Mouse (Mus musculus): ENCODE measurements around the gene Retsat. TPM values are rescaled to one million over a fixed set of nuclear protein-coding genes. Genes with fewer than 3 reads are reported as not detected.
A peak's percentile ranks its signal among the peaks of the same experiment; 100 is the strongest.

Retsat gene
- polyA plus RNA-seq, 1 experiment from 2014 or later, result 25.2 TPM

DNA sequence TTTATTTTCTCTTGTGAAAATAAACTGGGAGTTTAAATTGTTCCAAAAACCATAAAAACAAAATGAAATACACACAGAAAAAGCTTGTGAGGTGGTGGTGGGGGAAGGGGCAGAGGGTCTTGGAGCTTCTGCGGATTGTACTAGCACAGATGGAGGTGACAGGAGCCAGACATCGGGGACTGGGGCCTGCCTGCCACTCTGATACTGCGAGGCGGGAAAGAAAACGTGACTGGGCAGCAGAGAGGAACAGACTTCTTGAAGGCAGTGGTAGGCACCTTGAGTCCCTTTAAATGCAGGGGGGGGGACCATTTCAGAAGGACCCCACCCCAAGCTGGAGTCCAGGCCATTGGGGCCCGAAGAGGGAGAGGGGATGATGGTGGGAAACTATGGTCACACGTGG, 28.1 kb downstream of the Retsat start:
- ATAC-seq (ENCODE audit: insufficient number of reproducible peaks, insufficient read depth, low FRiP score, low read depth), result no peak
- H3K9ac ChIP-seq (ENCODE audit: low read length), result no peak overlapping the region
- no peak overlapping the region for H3K4me2 ChIP-seq (ENCODE audit: low read length)
- H3K4me1 ChIP-seq (ENCODE audit: control insufficient read depth in 2 of 2, insufficient read depth in 2 of 2, low read length in 2 of 2), result no peaks in the 10 kb centered on the region
- 66% methylated on average over 7 of the region's 7 CpGs for WGBS
- H3K27ac ChIP-seq (replicated peaks in 1 of 2; ENCODE audit: control insufficient read depth in 1 of 2, insufficient read depth in 1 of 2, low read depth in 2 of 2, low read length in 2 of 2), result no peak overlapping the region
- no peaks in the 10 kb centered on the region for H3K9me3 ChIP-seq (ENCODE audit: control insufficient read depth, low read length)
- no peaks in the 10 kb centered on the region for H3K27me3 ChIP-seq (ENCODE audit: control insufficient read depth, insufficient read depth, low read length)
- H3K36me3 ChIP-seq (ENCODE audit: control insufficient read depth, insufficient read depth, low read length), result peaks cover 44% of the 10 kb centered on the region
- H3K4me3 ChIP-seq (ENCODE audit: control insufficient read depth in 1 of 2, insufficient read depth in 1 of 2, low read depth in 1 of 2, low read length in 2 of 2), result no peak overlapping the region

DNA sequence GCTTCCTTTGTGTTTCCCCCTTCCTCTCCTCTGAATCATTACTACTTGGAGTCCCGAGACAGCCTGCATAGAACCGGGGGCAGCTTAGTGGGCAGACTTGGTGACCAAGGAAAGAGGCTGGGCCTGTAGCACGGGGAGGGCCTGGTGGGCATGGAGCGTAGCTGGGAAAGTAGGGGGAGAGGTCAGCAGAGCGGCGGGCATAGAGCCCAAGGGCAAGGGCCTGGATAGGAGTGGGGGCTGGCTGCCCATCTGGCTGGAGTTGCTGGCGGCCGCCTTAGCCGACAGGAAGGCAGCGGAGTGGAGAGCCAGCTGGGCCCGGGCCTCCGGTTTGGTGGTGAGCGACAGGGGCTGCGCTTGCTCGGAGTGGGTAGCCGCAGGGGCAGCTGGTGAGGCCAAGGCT, 29.0 kb downstream of the Retsat start:
- Histone ChIP-seq H3K4me1 (ENCODE audit: control insufficient read depth in 2 of 2, insufficient read depth in 2 of 2, low read length in 2 of 2) (no peaks in the 10 kb centered on the region), H3K36me3 (ENCODE audit: control insufficient read depth, insufficient read depth, low read length) (peaks cover 52% of the 10 kb centered on the region), H3K4me2 (ENCODE audit: low read length) (no peak overlapping the region), H3K27me3 (ENCODE audit: control insufficient read depth, insufficient read depth, low read length) (no peaks in the 10 kb centered on the region), H3K9me3 (ENCODE audit: control insufficient read depth, low read length) (no peaks in the 10 kb centered on the region), H3K27ac (replicated peaks in 1 of 2; ENCODE audit: control insufficient read depth in 1 of 2, insufficient read depth in 1 of 2, low read depth in 2 of 2, low read length in 2 of 2) (no peak overlapping the region), H3K9ac (ENCODE audit: low read length) (no peak overlapping the region), H3K4me3 (ENCODE audit: control insufficient read depth in 1 of 2, insufficient read depth in 1 of 2, low read depth in 1 of 2, low read length in 2 of 2) (no peak overlapping the region)
- WGBS, result 92% methylated on average over 16 of the region's 16 CpGs
- ATAC-seq (ENCODE audit: insufficient number of reproducible peaks, insufficient read depth, low FRiP score, low read depth), result no peak

DNA sequence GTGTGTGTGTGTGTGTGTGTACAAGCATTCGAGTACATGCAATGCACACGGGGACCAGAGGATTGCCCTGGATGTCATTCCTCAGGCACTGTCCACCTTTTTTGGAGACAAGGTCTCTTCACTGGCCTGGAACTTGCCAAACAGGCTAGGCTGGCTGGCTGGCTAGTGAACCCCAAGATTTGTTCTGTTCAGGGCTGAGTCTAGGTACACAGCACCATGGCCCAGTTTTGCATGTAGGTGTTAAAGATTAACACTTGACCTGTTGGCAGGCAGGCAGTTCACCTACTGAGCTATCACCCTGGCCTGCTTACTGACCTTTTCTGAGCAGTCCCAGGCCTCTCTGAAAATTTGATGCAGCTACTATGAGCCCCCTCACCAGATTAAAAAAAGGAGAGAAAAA, 32.1 kb downstream of the Retsat start:
- WGBS, result 92% methylated on average over 2 of the region's 2 CpGs
- Histone ChIP-seq H3K27ac (replicated peaks in 1 of 2; ENCODE audit: control insufficient read depth in 1 of 2, insufficient read depth in 1 of 2, low read depth in 2 of 2, low read length in 2 of 2) (no peak overlapping the region), H3K4me2 (ENCODE audit: low read length) (no peak overlapping the region), H3K36me3 (ENCODE audit: control insufficient read depth, insufficient read depth, low read length) (peaks cover 54% of the 10 kb centered on the region), H3K9me3 (ENCODE audit: control insufficient read depth, low read length) (no peaks in the 10 kb centered on the region), H3K9ac (ENCODE audit: low read length) (no peak overlapping the region), H3K27me3 (ENCODE audit: control insufficient read depth, insufficient read depth, low read length) (no peaks in the 10 kb centered on the region), H3K4me1 (ENCODE audit: control insufficient read depth in 2 of 2, insufficient read depth in 2 of 2, low read length in 2 of 2) (no peaks in the 10 kb centered on the region), H3K4me3 (ENCODE audit: control insufficient read depth in 1 of 2, insufficient read depth in 1 of 2, low read depth in 1 of 2, low read length in 2 of 2) (no peak overlapping the region)
- ATAC-seq (ENCODE audit: insufficient number of reproducible peaks, insufficient read depth, low FRiP score, low read depth), result no peak

DNA sequence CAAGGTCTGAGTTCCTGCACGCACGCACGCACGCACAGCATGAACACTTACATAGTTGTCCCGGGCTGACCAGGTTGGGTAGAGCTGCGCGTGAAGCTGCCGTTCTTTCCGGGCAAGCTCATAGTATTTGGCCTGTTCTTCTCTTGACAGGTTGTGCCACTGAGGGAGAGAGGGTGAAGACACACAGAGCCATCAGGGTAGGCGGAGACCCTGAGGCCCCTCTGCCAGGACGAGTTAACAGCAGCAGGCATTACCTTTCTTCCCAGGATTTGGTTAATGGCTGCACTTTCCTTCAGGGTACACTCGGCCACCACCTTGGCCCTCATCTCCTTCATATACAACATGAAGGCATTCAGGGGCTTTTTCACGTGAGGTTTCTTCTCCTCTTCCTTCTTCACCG, 32.7 kb downstream of the Retsat start:
- peaks cover 54% of the 10 kb centered on the region for H3K36me3 ChIP-seq (ENCODE audit: control insufficient read depth, insufficient read depth, low read length)
- H3K4me2 ChIP-seq (ENCODE audit: low read length), result no peak overlapping the region
- 86% methylated on average over 14 of the region's 14 CpGs for WGBS
- H3K4me1 ChIP-seq (ENCODE audit: control insufficient read depth in 2 of 2, insufficient read depth in 2 of 2, low read length in 2 of 2), result 0 out of 4 replicates have a peak, but pooled peaks cover 0 to 2% of the 10 kb centered on the region in 2 experiments
- no peak overlapping the region for H3K27ac ChIP-seq (replicated peaks in 1 of 2; ENCODE audit: control insufficient read depth in 1 of 2, insufficient read depth in 1 of 2, low read depth in 2 of 2, low read length in 2 of 2)
- H3K9ac ChIP-seq (ENCODE audit: low read length), result no peak overlapping the region
- no peaks in the 10 kb centered on the region for H3K27me3 ChIP-seq (ENCODE audit: control insufficient read depth, insufficient read depth, low read length)
- H3K4me3 ChIP-seq (ENCODE audit: control insufficient read depth in 1 of 2, insufficient read depth in 1 of 2, low read depth in 1 of 2, low read length in 2 of 2), result no peak overlapping the region
- no peaks in the 10 kb centered on the region for H3K9me3 ChIP-seq (ENCODE audit: control insufficient read depth, low read length)
- ATAC-seq (ENCODE audit: insufficient number of reproducible peaks, insufficient read depth, low FRiP score, low read depth), result no peak

DNA sequence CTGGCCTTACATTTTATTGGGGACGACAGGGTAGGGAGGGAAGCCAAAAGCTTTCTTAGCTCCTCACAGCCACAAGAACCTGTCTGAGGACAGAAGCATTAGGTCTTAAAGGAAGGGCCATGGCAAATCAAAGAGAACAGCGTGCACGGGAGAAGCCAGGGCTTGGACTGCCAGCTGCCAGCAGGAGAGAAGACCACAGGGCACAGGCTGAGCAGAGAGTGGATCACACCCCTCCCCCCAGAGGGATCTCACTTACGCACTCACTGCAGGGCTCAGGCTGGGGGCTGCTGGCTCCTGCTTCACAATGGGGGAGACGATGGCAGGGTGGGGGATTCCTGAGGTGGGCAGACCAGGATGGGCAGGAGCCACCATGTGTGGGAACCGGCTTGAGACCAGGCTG, 33.4 kb downstream of the Retsat start:
- H3K27ac ChIP-seq (replicated peaks in 1 of 2; ENCODE audit: control insufficient read depth in 1 of 2, insufficient read depth in 1 of 2, low read depth in 2 of 2, low read length in 2 of 2), result no peak overlapping the region

DNA sequence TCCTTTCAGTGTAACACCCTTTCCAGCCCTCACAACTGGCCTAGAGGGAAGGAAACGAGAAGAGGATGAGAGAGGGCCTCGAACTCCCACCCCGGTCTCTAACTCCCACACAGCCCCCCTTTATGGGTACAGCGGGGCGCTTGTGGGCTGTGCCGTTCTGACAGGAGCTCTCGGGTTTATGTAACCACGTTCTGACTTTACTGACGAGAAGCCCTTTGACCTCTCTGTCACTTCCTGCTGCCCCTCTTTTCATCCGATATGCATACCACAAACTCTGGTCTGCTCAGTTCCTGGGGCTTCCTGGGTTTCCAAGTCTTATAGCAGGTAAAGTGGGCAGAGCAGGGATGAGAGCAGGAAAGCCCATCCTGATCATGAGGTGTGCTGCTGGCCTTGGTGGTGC, 36.0 kb downstream of the Retsat start:
- no peaks in the 10 kb centered on the region for H3K27me3 ChIP-seq (ENCODE audit: control insufficient read depth, insufficient read depth, low read length)
- no peak for ATAC-seq (ENCODE audit: insufficient number of reproducible peaks, insufficient read depth, low FRiP score, low read depth)
- H3K9ac ChIP-seq (ENCODE audit: low read length), result no peak overlapping the region
- no peaks in the 10 kb centered on the region for H3K9me3 ChIP-seq (ENCODE audit: control insufficient read depth, low read length)
- peaks cover 3 to 7% of the 10 kb centered on the region in 2 experiments; a peak in 3 of 4 replicates for H3K4me1 ChIP-seq (ENCODE audit: control insufficient read depth in 2 of 2, insufficient read depth in 2 of 2, low read length in 2 of 2)
- no peak overlapping the region for H3K4me2 ChIP-seq (ENCODE audit: low read length)
- no peak overlapping the region for H3K27ac ChIP-seq (replicated peaks in 1 of 2; ENCODE audit: control insufficient read depth in 1 of 2, insufficient read depth in 1 of 2, low read depth in 2 of 2, low read length in 2 of 2)
- WGBS, result 75% methylated on average over 10 of the region's 10 CpGs
- no peak overlapping the region for H3K4me3 ChIP-seq (ENCODE audit: control insufficient read depth in 1 of 2, insufficient read depth in 1 of 2, low read depth in 1 of 2, low read length in 2 of 2)
- peaks cover 29% of the 10 kb centered on the region for H3K36me3 ChIP-seq (ENCODE audit: control insufficient read depth, insufficient read depth, low read length)

More for the DNA sequence above, 33.4 kb downstream of the Retsat start:
- Histone ChIP-seq H3K9ac (ENCODE audit: low read length) (no peak overlapping the region), H3K36me3 (ENCODE audit: control insufficient read depth, insufficient read depth, low read length) (peaks cover 49% of the 10 kb centered on the region), H3K9me3 (ENCODE audit: control insufficient read depth, low read length) (no peaks in the 10 kb centered on the region), H3K4me2 (ENCODE audit: low read length) (no peak overlapping the region), H3K4me3 (ENCODE audit: control insufficient read depth in 1 of 2, insufficient read depth in 1 of 2, low read depth in 1 of 2, low read length in 2 of 2) (no peak overlapping the region), H3K27me3 (ENCODE audit: control insufficient read depth, insufficient read depth, low read length) (no peaks in the 10 kb centered on the region), H3K4me1 (ENCODE audit: control insufficient read depth in 2 of 2, insufficient read depth in 2 of 2, low read length in 2 of 2) (peaks cover 3 to 7% of the 10 kb centered on the region in 2 experiments; a peak in 3 of 4 replicates)
- WGBS, result 71% methylated on average over 6 of the region's 6 CpGs
- no peak for ATAC-seq (ENCODE audit: insufficient number of reproducible peaks, insufficient read depth, low FRiP score, low read depth)

DNA sequence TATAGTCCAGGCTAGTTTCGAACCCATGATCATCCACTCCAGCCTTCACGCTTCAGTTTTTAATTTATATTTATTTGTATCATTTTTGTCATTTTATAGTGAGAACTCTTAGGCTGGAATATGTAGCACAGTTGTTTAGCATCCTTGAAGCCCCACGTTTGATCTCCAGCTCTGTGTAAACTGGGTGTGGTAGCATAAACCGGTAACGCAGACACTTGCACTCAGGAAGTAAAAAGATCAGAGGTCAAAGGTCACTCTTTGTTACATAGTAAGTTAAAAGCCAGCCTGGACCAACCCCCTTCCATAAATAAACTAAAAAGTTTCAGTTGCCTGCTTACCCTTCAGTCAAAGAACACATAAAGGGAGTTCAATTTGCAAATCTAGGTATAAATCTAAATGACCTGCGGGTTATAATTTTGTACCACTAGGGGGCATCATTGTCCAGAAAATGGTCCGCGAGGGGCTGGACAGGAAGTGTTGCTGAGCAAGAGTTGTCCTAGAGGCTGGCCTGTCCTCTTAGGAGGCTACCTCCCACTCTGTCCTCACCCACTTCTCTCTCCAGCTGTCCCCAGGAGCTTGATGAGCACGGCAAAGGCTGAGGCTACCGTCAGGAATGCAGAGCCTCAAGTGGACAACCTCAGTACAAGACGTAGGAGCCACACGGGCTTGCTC, 37.6 kb downstream of the Retsat start:
- H3K4me3 ChIP-seq (ENCODE audit: control insufficient read depth in 1 of 2, insufficient read depth in 1 of 2, low read depth in 1 of 2, low read length in 2 of 2), result no peak overlapping the region

DNA sequence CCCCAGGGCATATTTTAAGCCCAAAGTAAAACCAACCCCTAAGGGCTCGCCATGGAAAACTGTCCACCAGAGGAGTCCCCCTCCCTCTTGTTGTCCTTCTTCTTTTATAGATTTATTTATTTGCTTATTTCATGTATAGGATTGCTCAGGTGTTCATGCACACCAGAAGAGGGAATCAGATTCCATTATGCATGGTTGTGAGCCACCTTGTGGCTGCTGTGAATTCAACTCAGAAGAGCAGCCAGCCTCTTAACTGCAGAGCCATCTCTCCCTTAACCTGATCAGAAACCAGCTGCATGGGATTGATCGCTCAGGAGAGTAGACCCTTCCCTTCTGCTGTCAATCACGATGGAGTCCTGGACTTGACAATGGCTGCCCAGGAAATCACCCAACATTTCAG, 38.7 kb downstream of the Retsat start:
- H3K4me3 ChIP-seq (ENCODE audit: control insufficient read depth in 1 of 2, insufficient read depth in 1 of 2, low read depth in 1 of 2, low read length in 2 of 2), result no peak overlapping the region
- WGBS, result 79% methylated on average over 3 of the region's 3 CpGs
- no peaks in the 10 kb centered on the region for H3K27me3 ChIP-seq (ENCODE audit: control insufficient read depth, insufficient read depth, low read length)
- ATAC-seq (ENCODE audit: insufficient number of reproducible peaks, insufficient read depth, low FRiP score, low read depth), result no peak
- H3K4me2 ChIP-seq (ENCODE audit: low read length), result no peak overlapping the region
- H3K36me3 ChIP-seq (ENCODE audit: control insufficient read depth, insufficient read depth, low read length), result peaks cover 5% of the 10 kb centered on the region
- no peaks in the 10 kb centered on the region for H3K9me3 ChIP-seq (ENCODE audit: control insufficient read depth, low read length)
- H3K4me1 ChIP-seq (ENCODE audit: control insufficient read depth in 2 of 2, insufficient read depth in 2 of 2, low read length in 2 of 2), result peaks cover 3 to 7% of the 10 kb centered on the region in 2 experiments; a peak in 3 of 4 replicates
- H3K27ac ChIP-seq (replicated peaks in 1 of 2; ENCODE audit: control insufficient read depth in 1 of 2, insufficient read depth in 1 of 2, low read depth in 2 of 2, low read length in 2 of 2), result no peak overlapping the region
- no peak overlapping the region for H3K9ac ChIP-seq (ENCODE audit: low read length)

More for the DNA sequence above, 37.6 kb downstream of the Retsat start:
- ATAC-seq (ENCODE audit: insufficient number of reproducible peaks, insufficient read depth, low FRiP score, low read depth), result peak; percentile 44; the same call in 1 of the 2 replicates
- Histone ChIP-seq H3K4me1 (ENCODE audit: control insufficient read depth in 2 of 2, insufficient read depth in 2 of 2, low read length in 2 of 2) (peaks cover 3 to 7% of the 10 kb centered on the region in 2 experiments; a peak in 3 of 4 replicates), H3K36me3 (ENCODE audit: control insufficient read depth, insufficient read depth, low read length) (peaks cover 14% of the 10 kb centered on the region), H3K27me3 (ENCODE audit: control insufficient read depth, insufficient read depth, low read length) (no peaks in the 10 kb centered on the region), H3K9ac (ENCODE audit: low read length) (peak overlapping the region; percentile 38; the same call in 1 of the 2 replicates), H3K9me3 (ENCODE audit: control insufficient read depth, low read length) (no peaks in the 10 kb centered on the region), H3K27ac (replicated peaks in 1 of 2; ENCODE audit: control insufficient read depth in 1 of 2, insufficient read depth in 1 of 2, low read depth in 2 of 2, low read length in 2 of 2) (0 out of 4 replicates have a peak overlapping the region, but pooled peaks of 1 of the 2 experiments have one; percentile 33), H3K4me2 (ENCODE audit: low read length) (peak overlapping the region; percentile 45)
- 36% methylated on average over 12 of the region's 12 CpGs for WGBS

All from heart, embryonic 14.5 days (tissue).